ENCODE assay signal across 11 mouse cellular contexts in the genomic region with DNA sequence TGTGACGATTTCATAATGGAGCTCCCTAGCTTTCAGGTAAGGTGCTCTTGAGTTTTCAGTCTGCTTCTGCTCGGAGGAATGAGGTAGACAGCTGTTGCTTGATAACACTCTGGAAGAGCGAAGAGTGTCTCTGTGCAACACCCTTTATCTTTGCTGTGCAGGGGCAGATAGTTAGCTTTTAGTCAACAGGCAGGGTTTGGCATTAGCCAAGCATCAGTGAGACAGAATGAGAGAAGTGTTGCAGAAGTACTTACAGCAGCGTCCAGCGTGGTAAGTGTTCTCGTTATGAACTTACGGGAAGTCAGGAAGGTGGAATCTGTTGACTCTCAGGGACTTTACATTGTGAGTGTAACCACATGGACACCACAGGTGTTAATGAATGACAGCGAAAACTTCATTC.
DNase-seq lines count a peak whose midpoint lies in the region; ATAC-seq and TF ChIP-seq lines count a peak whose summit lies in the region.
"Had no signal": no experiment of that assay in that cellular context is flagged by ENCODE, and none has a peak within 500 bp of the region (broad histone marks: within the 10 kb centered on the region; RNA-seq: fewer than 3 reads in every experiment).

No protein-coding gene starts in this region.

- WGBS in lung, postnatal 0 days: 62% methylated on average over 8 of the region's 8 CpGs
- WGBS in liver, embryonic 11.5 days: 50% methylated on average over 8 of the region's 8 CpGs

- H3K27me3 ChIP-seq in lung, postnatal 0 days (replicated peaks; ENCODE audit: insufficient read depth, low read length): no peaks in the 10 kb centered on the region
- no peaks in the 10 kb centered on the region for H3K27me3 ChIP-seq in liver, embryonic 11.5 days (replicated peaks; ENCODE audit: control insufficient read depth, insufficient read depth, low read length)

- DNase-seq in gastrocnemius, adult 2 months: no peak
- no peak for DNase-seq in gastrocnemius, postnatal 36 days
- peak; percentile 26 for DNase-seq in lung, postnatal 0 days (ENCODE audit: low spot score)
- no peak for DNase-seq in lung, postnatal 14 days
- DNase-seq in liver, embryonic 11.5 days (ENCODE audit: low spot score): no peak
- peak; percentile 56 to 80 for DNase-seq in spleen, postnatal 36 days (ENCODE audit: low spot score in 2 of 2)
- no peak for DNase-seq in left cerebral cortex, postnatal 4 days
- DNase-seq in layer of hippocampus, adult 2 months (ENCODE audit: low spot score in 2 of 2): no peak
- DNase-seq: right cerebral cortex, postnatal 4 days; thymus, postnatal 14 days had no signal

- H3K4me2 ChIP-seq in lung, postnatal 0 days (replicated peaks; ENCODE audit: low read depth, low read length): no peak overlapping the region
- H3K4me2 ChIP-seq in liver, embryonic 11.5 days: peak overlapping the region; percentile 62

- intact Hi-C loops in gastrocnemius, adult 2 months (cut with DNase I): loop anchor here (5.0 kb wide), 2 partner anchors 37 to 72 kb away; no protein-coding TSS in a partner anchor
- intact Hi-C loops in gastrocnemius, postnatal 36 days (cut with DNase I): loop anchor here (5.0 kb wide), 2 partner anchors 37 to 72 kb away; no protein-coding TSS in a partner anchor
- intact Hi-C loops in left cerebral cortex, postnatal 4 days (cut with DNase I): no loop called here

- no peaks in the 10 kb centered on the region for H3K4me1 ChIP-seq in lung, postnatal 0 days (ENCODE audit: insufficient read depth, low read depth, low read length)
- peaks cover 9% of the 10 kb centered on the region for H3K4me1 ChIP-seq in liver, embryonic 11.5 days (replicated peaks; ENCODE audit: control insufficient read depth, insufficient read depth, low read length)
- H3K4me1 ChIP-seq: forebrain, embryonic 10.5 days had no signal

- no peaks in the 10 kb centered on the region for H3K9me3 ChIP-seq in lung, postnatal 0 days (ENCODE audit: low read length)
- H3K9me3 ChIP-seq in liver, embryonic 11.5 days (ENCODE audit: control insufficient read depth, low read length): no peaks in the 10 kb centered on the region
- H3K9me3 ChIP-seq: forebrain, embryonic 10.5 days had no signal

- TF ChIP-seq CTCF in gastrocnemius, adult 2 months (IDR thresholded peaks at IDR 0.05): no peak
- TF ChIP-seq CTCF in lung, postnatal 0 days (IDR thresholded peaks at IDR 0.05): no peak
- no peak for TF ChIP-seq CTCF in layer of hippocampus, adult 2 months (conservative IDR thresholded peaks at IDR 0.05)

- no peak for TF ChIP-seq EP300 in lung, postnatal 0 days (IDR thresholded peaks at IDR 0.05)

- no peak overlapping the region for H3K9ac ChIP-seq in lung, postnatal 0 days (replicated peaks; ENCODE audit: low read depth)
- H3K9ac ChIP-seq in liver, embryonic 11.5 days (ENCODE audit: low read depth, low read length): peak overlapping the region; percentile 58

- H3K36me3 ChIP-seq in lung, postnatal 0 days (ENCODE audit: insufficient read depth, low read length): no peaks in the 10 kb centered on the region; the same call in 1 of the 2 replicates
- peaks cover 11% of the 10 kb centered on the region for H3K36me3 ChIP-seq in liver, embryonic 11.5 days (ENCODE audit: control insufficient read depth, insufficient read depth, low read length)

- peak overlapping the region; percentile 9; the same call in 1 of the 2 replicates for H3K4me3 ChIP-seq in gastrocnemius, adult 2 months
- no peak overlapping the region for H3K4me3 ChIP-seq in lung, postnatal 0 days (ENCODE audit: low read depth, low read length)
- H3K4me3 ChIP-seq in liver, embryonic 11.5 days (ENCODE audit: low read depth, low read length): peak overlapping the region; percentile 42
- no peak overlapping the region for H3K4me3 ChIP-seq in layer of hippocampus, adult 2 months

- ATAC-seq in lung, postnatal 0 days: peak; percentile 49; the same call in 1 of the 2 replicates
- ATAC-seq in liver, embryonic 11.5 days (replicated peaks; ENCODE audit: low FRiP score): peak; percentile 99

- H3K27ac ChIP-seq in gastrocnemius, adult 2 months: peak overlapping the region; percentile 74
- no peak overlapping the region for H3K27ac ChIP-seq in lung, postnatal 0 days (ENCODE audit: low read length)
- peak overlapping the region; percentile 85 for H3K27ac ChIP-seq in liver, embryonic 11.5 days (ENCODE audit: low read depth, low read length)
- H3K27ac ChIP-seq in layer of hippocampus, adult 2 months: no peak overlapping the region

Comparison
In these comparisons a context has a peak if more than half of its experiments do, and no peak if none do; other contexts are left out.
1. DNase-seq: peak in lung, postnatal 0 days (single experiment) and spleen, postnatal 36 days (2 of 2); none in gastrocnemius, adult 2 months (single experiment), gastrocnemius, postnatal 36 days (0 of 2), lung, postnatal 14 days (single experiment), liver, embryonic 11.5 days (single experiment), left cerebral cortex, postnatal 4 days (single experiment) and layer of hippocampus, adult 2 months (0 of 2).
2. H3K27ac ChIP-seq: peak in gastrocnemius, adult 2 months (single experiment) and liver, embryonic 11.5 days (single experiment); none in lung, postnatal 0 days (single experiment) and layer of hippocampus, adult 2 months (single experiment).
3. H3K4me3 ChIP-seq: peak in gastrocnemius, adult 2 months (single experiment) and liver, embryonic 11.5 days (single experiment); none in lung, postnatal 0 days (single experiment) and layer of hippocampus, adult 2 months (single experiment).